Mouse (Mus musculus) ES-E14 (cell line): ENCODE data around the gene Grm1.

Source experiments
- HCFC1 ChIP-seq: IDR thresholded peaks from 2 replicates; pipeline ENCODE4 v1.6.1; 2012; ENCODE audit warnings: low read length, inconsistent platforms, borderline replicate concordance; ENCODE audit not compliant: insufficient read depth
- ZC3H11A ChIP-seq: IDR thresholded peaks from 2 replicates; pipeline ENCODE4 v1.6.1; 2012; ENCODE audit warnings: low read depth, mild to moderate bottlenecking, inconsistent platforms, low read length, borderline replicate concordance

DNA sequence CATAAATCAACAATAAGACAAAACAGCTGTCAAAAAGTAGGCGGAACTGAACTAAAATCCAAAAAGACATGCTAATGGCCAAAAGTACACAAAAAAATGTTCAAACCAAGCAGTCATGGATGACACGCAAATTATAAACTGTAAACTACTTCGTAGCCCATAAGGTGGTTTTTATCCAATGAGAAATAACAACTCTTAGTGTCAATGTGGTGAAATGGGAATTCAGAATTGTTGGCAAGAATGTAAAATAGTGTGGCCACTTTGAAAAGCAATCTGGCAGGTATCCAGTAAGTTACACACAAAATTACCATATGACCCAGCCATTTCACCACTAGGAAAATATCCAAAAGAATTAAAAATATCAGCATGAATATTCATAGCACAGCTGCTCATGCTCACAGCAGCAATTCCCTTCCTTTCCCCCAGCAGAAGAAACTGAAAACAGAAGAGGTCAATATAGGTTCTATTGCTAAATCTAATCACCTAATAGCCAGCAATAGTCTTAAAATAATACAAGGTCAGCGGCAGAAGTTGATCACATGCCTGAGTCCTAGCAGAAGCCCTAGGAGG, 16.4 kb upstream of the Grm1 start:
- TF ChIP-seq ZC3H11A (no peak), HCFC1 (no peak)
